Mouse (Mus musculus): ENCODE measurements at regions not wholly inside any gene's neighbourhood (a gene's known extent, or its start where the extent isn't known, plus 50 kb on each side); places are given as distances from the start of the nearest gene placed in this dataset.

- DNase-seq (ENCODE audit: low spot score in 2 of 2), result no peak
These were observed 1094.6 kb downstream of the Car8 start for GRCm38 (mm10) chr4:7144215-7144614.

DNA sequence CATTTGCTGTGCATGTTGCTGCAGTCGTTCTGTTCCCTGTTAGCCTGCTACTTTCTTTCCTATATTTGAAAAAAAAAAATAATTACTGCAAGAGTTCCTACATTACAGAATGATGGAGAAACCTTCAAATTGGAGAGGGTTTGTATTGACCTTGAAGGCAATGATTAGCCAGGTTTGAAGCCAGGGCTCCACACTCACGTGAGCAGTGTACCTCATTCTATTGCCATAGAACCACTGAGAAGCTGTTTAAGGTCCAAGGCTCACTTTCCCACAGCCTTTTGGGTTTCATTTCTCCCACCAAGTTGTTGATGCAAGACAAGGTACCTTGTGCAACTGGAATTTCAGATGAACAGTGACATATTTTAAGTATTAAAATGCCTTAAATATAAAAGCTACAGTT, 1095.2 kb downstream of the Car8 start:
- no peak for DNase-seq (ENCODE audit: low spot score in 2 of 2)

DNA sequence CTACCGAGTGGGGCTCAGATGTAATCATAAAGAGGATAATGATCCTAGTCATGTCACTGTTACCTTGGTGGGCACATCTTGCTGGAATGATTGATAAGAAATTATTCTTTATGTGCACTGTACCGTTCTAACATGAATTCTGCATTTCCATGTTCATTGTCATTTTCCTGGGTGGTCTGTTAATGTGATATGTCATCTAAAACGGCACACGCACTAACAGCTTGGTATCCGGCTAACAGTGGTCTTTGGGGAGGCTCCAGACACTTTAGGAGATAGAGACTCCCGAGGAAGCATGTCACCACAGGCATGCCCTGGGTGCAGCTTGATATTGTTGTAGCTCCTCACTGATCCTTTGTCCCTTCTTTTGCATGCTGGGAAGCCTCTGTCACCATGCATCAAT, 1096.1 kb downstream of the Car8 start:
- no peak for DNase-seq (ENCODE audit: low spot score in 2 of 2)

DNA sequence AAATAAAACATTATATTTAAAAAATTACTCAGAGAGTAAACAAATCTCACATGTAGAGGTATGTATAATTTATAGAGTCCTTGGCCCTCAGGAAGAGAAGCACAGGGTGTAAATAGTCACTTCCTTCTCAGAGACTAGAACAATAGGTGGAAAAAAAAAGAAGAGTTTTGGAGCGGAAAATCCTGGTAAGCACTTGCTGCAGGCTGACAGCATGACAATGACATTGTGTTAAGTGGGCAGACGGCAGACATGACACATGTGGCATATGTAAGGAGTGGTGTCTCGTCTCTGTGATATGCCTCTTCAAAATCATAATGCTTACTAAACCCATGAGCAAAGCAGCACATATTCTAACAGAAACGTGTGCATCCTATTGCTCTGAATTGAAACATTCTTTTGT, 1126.7 kb downstream of the Car8 start:
- DNase-seq (ENCODE audit: low spot score in 2 of 2), result no peak

DNA sequence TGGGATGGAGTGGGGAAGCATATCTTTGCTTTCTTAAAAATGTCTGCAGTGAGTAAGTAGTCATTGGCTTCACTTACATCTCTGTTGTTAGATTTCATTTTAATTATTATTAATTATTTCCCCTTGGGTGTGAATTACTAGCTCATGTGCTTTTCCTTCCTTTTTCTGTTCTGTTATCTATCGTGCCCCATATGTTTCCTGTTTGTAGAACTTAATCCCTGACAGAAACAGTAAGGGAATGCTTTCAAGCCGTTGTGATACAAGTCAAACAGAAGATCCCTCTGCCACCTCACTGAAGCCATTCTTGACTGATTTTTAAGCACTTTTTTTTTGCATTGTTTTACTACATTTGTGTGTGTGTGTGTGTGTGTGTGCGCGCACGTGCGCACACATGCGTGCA, 1145.9 kb downstream of the Car8 start:
- DNase-seq (ENCODE audit: low spot score in 2 of 2), result no peak

- DNase-seq (ENCODE audit: low spot score in 2 of 2), result no peak
These were observed 1147.5 kb downstream of the Car8 start for GRCm38 (mm10) chr4:7091201-7091814.

All from thymus, postnatal 10 days (tissue).